Mouse (Mus musculus): Measurements from ENCODE around the gene D630023F18Rik.

Gene D630023F18Rik

DNA sequence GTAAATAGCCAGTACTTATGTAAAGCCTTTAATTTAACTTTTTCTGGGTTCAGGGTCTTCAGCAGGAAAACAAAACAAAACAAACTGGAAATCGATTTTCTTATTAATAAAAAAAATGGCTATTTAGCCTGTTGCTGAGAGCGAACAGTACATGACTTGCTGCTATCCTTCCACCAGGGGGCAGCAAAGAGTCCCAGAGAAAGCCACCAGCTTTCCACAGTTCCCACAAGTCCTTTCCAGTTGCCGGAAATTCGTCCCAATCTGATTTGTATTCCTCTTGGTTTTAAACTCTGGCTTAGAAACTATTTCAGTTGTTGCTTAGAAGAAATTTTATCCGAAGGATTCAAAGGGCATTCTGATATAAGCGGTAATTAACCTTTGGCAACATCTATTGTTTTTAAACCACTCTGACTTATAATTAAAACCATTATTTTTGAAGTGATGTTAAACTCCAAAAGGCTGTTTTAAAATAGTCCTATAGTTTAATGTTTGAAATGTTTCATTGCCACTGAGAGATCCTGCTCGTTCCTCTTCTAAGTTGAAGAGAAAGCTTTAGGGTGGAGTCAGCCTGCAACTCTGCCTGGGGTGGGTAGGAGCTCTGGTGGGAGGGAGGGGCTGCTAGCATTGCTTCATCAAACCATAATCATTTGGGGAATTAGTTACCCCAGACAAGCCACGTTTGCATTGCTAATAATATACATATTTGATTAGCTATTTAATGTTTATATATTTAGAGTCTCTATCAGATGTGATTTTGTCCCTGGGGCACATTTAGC lies 10.8 kb downstream of the D630023F18Rik start:
- DNase-seq (ENCODE audit: low spot score in 2 of 2): peak in 1 of 2 experiments; percentile 33

DNA sequence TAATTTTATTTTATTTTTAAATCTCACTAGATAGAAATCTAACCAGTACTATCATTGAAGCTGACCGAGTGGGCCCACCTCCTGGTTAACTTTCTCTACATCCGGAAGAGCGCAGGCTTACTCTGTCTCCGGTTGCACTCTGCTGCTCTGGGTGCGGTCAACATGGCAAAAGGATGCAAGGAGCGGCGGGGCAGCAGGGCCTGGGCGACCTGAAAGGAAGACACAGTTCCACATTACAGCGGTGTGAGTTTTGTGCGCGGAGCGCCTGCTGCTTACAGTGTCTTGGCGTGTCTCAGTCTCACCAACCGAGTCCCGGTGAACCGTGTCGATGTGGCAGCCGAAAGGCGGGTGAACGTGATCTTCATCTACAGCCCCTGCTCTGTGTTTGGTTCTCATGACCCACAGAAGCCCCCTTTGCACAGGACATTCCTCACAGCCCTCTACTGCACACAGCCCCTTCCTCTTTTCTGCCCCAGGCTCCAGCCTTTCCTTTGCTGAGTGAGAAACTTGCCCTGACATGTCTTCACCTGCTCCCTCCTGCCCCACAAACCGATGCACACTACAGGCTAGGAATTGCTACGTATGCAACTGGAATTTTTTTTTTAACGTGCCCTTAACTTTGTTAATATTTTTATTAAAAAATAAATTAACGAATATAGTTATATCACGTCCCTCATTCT lies 13.1 kb downstream of the D630023F18Rik start:
- DNase-seq (ENCODE audit: low spot score in 2 of 2): no peak

DNA sequence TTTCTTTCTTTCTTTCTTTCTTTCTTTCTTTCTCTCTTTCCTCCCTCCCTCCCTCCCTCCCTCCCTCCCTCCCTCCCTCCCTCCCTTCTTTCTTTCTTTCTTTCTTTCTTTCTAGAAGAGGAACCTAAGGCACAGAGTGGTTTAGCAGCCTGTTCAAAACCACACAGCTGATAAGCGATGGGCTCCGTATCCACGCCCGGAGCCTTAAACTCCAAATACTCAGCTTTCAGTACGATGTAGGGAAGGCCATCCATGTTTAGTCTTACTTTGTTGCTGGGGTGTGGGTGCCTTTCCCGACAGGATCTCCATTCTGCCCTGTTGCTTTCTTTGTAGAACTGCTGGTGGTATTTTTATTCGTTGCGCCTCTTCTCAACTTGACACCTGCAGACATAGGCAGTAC lies 13.8 kb downstream of the D630023F18Rik start:
- no peak for DNase-seq (ENCODE audit: low spot score in 2 of 2)

DNA sequence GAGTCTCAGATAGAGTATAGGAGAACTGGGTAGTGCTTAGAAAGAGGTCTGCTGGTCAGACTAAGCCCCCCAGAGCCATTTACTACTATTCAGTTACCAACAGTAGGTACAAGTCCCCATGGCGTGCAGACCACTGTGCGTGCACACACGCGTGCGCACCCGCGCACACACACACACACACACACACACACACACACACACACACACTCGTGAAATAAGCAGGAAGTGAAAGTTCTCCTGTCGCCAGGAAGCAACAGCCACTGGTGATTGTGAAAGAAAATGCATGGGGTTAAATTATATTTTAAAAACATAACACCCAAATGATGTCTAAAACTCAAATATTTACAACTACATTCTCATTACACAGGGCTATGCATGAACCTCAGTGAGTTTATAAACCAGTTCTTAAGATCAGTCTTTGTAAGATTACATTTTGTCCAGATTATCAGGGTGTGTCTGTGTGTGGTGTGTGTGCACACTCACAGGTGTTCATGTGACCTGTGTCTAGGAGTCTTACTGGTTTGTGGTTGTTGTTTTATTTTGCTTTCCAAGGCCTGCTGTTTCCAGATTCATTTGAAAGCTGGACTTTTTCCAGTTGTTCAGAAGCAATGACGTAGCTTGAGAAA lies 15.2 kb downstream of the D630023F18Rik start:
- no peak for DNase-seq (ENCODE audit: low spot score in 2 of 2)

DNA sequence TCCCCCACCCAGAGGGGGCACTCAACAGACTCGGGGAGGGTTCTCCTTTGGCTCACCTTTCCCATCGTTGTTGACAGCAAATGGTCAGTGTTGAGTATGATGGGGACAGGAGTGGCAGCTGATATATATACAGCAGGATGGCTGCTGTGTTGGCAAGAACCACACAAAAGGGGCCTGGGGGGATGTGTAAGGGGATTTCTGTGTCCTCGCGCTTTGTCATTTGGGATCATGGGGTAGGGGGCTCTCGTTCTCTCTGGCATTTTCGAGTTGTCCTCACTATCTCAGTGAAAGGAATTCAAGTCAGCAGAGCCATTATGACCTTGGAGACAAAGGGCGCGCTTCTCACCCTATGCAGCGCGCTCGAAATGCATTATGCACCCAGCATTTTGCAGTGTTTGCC lies 19.7 kb downstream of the D630023F18Rik start, which contains the start of gene Cryga:
Gene Cryga (minus strand): TSS at position 101 of the 400 bp plus-strand sequence.
- no peak for DNase-seq (ENCODE audit: low spot score in 2 of 2)

DNA sequence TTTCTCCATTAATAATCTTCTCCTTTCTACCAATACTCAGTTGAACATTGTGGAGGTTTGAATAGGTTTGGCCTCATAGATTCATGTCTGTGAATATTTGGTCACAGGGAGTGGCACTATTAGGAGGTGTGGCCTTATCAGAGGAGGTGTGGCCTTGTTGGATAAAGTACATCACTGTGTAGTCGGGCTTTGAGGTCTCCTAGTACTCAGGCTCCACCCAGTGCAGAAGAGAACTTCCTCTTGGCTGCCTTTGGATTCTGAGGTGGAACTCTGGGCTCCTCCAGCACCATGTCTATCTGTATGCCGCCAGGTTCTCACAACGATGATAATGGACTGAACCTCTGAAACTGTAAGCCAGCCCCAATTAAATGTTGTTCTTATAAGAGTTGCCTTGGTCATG lies 26.1 kb downstream of the D630023F18Rik start:
- no peak for DNase-seq (ENCODE audit: low spot score in 2 of 2)

DNA sequence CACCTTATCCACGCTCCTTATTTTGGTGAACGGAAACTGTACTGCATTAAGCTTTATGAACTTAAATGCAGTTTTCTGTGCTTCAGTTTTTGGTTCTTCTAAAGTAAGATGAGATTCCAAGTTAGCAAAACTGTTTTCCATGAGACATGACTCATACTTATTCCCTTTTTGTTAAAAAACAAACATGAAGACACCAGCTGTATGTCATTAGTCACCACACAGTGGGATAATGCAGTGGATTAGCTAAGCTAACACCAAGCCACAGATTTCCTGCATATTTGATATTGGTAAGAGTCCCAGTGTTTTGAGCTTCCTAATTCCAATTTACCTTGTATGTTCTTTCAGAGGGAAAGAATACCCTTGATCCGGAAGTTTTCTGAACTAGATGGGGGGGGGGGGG lies 31.4 kb downstream of the D630023F18Rik start:
- DNase-seq (ENCODE audit: low spot score in 2 of 2): no peak

DNA sequence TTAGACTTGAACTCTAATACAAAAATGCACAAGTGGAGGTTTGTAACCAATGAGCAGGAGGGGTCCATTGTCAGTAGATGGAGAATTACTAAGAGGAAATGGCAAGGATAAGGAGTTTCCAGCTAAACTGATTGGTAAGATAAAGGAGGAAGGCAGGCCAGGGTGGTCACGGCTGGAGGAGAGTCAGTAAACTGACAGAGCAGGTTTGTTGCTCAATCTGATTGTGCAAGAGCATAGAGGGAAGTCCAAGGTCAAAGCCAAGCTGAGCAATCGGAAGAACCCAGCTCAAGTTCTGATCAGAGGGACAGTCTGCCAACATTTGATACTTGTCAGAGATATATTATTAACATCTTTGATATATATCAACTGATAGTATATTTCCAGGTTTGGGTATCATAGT lies 32.6 kb downstream of the D630023F18Rik start:
- DNase-seq (ENCODE audit: low spot score in 2 of 2): no peak

DNA sequence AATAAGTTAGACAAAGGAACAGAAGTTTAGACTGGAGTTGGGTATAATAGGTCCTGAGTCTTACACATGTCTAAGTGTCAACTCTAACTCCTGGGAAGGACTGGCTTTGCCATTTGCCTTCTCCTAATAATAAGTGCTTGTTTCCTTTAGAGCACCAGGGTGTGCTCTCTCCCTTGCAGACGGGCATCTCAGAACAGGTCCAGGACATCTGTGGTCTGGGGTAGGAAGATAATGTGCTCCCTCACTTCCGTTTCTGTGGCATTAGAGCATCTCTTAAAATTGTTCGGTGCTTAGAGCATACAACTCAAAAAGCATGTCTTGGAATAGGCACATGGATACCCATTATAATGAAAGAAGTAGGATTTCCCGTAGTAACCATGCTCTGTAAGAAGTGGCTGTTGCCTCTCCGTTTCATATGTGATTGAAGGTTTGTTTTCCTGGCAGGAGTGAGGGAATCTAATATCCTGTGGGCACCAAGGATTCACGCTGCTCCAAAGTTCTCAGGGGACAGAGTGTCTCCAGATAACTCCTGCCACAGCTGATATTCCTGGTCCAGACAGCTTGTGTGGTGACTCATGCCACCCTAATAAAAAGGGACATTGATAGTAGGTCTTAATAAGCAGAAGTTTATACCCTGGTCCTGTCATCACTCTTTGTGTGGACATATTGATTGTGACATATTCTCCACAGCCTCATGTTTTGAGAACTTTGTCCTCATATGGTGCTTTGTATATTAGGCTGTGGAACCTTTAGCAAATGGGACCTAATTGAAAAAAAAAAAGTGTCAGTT lies 34.3 kb downstream of the D630023F18Rik start:
- DNase-seq (ENCODE audit: low spot score in 2 of 2): no peak

DNA sequence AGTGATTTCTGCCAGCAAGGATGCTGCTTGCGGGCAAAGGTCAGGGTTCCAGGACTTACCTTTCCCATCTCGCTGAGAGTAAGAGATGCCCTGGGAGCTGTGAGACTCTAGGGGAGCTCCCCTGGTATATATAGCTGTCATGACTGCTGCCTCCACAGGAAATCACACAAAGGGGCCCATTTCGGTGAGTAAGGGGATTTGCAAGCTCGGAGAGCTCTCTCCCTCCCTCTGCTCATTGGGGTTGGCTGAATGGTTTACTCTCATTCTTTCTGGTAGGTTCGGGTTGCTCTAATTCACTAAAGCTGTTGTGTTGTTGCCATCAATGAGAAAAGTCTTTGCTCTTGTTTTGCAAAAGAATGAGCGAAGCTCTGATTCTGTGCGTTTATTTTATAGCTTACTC lies 40.8 kb downstream of the D630023F18Rik start, which contains the start of gene Crygb:
Gene Crygb (minus strand): TSS at position 101 of the 400 bp plus-strand sequence.
- DNase-seq (ENCODE audit: low spot score in 2 of 2): no peak

DNA sequence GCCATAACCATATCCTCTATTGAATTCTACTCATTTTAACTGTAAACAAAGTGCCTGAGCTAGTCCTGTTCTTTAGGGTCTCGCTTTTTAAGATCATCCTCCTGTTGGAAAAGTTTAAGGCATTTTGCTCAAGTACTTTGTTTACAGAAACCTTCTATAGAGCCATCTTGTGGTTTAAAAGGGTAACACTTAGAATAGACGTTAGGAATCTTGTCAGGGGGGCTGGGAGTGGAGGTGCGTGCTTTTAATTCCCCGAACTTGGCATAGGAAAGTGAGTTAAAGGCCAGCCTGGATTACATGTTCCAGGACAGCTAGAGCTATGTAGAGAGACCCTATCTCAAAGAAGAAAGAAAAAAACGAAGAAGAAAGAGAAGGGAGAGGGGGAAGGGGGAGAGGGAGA lies 47.4 kb downstream of the D630023F18Rik start:
- DNase-seq (ENCODE audit: low spot score in 2 of 2): no peak

DNA sequence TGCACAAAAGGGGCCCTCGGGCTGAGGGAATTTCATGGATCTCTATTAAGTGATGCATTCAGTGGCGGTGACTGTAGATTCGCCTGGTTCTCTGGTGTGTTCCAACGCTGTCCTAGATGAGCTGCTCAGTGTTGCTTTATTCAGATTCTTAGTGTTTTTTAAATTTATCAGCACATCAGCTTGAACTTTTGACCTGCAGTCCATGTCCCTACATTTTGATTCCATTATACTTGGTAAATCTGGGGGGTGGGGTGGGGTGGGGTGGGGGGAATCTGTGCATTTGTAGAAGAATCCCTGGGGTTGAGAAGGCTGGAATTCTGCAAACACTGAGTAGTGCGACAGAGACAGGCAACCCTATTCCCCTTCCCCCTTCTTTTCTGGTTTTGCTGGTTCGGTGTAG lies 49.4 kb downstream of the D630023F18Rik start, which contains the start of gene Crygc:
Gene Crygc (minus strand): TSS at position 101 of the 400 bp plus-strand sequence.
- no peak for DNase-seq (ENCODE audit: low spot score in 2 of 2)

DNA sequence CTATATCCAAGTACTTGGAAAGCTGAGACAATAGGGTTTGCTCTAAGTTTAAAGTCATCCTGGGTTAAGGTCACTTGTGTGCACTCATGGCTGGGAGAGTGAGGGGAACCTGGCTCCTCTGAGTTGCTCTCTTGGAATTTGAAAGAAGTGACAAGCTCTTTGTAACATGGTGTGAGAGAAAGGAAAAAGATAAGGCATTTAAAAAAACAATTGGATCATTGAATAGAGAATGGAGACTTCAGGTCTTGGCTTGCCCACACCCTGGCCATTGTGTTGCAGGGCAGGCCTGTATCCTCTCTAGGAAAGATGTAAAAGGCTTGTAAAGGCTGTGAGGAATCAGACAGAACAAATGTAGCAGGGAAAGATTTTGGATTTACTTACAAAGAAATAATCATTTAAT lies 55.2 kb downstream of the D630023F18Rik start:
- DNase-seq (ENCODE audit: low spot score in 2 of 2): no peak

DNA sequence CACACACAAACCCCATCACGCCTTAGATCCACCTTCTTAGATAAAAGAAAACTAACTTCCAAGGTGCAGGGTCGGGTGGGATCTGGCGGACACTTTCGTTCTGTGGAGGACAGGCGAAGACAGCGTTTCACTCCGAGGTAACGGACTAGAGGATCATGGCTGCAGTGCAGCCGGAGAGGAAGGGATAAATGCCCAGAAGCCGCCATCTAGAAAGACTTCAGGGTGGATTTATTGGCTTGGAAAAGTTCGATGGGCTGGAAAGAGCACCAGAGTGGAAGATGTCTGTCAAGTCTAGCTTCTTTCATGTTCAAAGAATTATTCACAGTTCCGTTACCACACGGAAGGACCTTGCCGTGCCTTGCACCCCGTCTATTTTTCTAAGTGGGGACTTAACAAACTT lies 58.8 kb downstream of the D630023F18Rik start:
- no peak for DNase-seq (ENCODE audit: low spot score in 2 of 2)

DNA sequence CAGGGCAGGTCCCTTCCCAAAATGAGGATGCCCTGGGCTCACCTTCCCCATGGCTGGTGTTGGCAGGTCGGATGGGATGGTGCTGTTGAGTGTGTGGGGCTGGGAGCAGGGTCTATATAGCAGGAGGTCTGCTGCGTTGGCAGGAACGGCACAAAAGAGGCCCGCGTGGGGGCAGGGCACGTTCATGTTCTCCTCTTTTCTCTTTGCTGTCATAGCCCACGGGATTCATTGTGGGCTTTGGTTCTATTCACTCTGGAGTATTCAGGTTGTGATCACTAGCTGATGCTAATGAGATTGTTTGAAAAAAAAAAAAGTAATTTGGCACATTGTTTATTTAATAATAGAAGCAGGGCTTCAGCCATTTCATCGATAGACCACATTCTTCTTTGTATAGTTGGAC lies 59.7 kb downstream of the D630023F18Rik start, which contains the start of gene Crygd:
Gene Crygd (minus strand): TSS at position 101 of the 400 bp plus-strand sequence.
- no peak for DNase-seq (ENCODE audit: low spot score in 2 of 2)

Measured in thymus, postnatal 10 days (tissue).